Mouse (Mus musculus): ENCODE measurements around the gene Slc22a17. TPM values are rescaled to one million over a fixed set of nuclear protein-coding genes. Genes with fewer than 3 reads are reported as not detected.
"Not testable (repeated sequence)": the region's sequence is repeated elsewhere in the genome, so short reads cannot be mapped to it uniquely, and the experiment has no call there.

Gene Slc22a17
- polyA plus RNA-seq, 1 experiment from 2014 or later, result 110 TPM

DNA sequence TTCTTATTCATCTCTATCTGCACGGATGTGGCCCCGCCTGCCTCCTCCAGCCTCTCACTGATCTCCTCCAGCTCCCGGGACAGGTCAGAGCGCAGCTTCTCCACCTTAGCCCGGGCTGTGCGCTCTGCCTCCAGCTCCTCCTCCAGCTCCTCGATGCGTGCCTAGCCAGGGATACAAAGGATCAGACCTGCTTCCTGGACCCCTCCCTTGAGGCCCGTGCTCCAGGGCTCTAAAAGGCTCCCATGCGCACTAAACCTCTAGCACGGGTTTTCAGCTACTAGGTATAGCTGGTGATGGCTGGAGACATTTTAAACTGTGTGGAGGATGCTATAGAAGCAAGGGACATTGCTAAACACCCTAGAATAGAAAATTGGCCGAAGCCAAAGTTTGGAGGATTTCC lies 37.6 kb upstream of the Slc22a17 start:
- WGBS, result 60% methylated on average over 12 of the region's 12 CpGs

GRCm38 (mm10) chr14:54948781-54949180 lies 35.8 kb upstream of the Slc22a17 start:
- no peaks in the 10 kb centered on the region for H3K4me1 ChIP-seq
- H3K36me3 ChIP-seq, result no peaks in the 10 kb centered on the region
- H3K27ac ChIP-seq (replicated peaks), result no peak overlapping the region
- no peak overlapping the region for H3K4me2 ChIP-seq (replicated peaks)
- no peaks in the 10 kb centered on the region for H3K9me3 ChIP-seq
- 90% methylated on average over 9 of the region's 9 CpGs for whole genome bisulfite sequencing
- no peak overlapping the region for H3K9ac ChIP-seq (replicated peaks)
- ATAC-seq (ENCODE audit: low FRiP score, low read depth), result no peak
- H3K4me3 ChIP-seq, result no peak overlapping the region
- H3K27me3 ChIP-seq, result no peaks in the 10 kb centered on the region

More for the DNA sequence above, 37.6 kb upstream of the Slc22a17 start:
- no peaks in the 10 kb centered on the region for H3K4me1 ChIP-seq
- ATAC-seq (ENCODE audit: low FRiP score, low read depth), result no peak
- H3K27ac ChIP-seq (replicated peaks), result no peak overlapping the region
- H3K4me2 ChIP-seq (replicated peaks), result no peak overlapping the region
- no peaks in the 10 kb centered on the region for H3K27me3 ChIP-seq
- no peak overlapping the region for H3K4me3 ChIP-seq
- H3K36me3 ChIP-seq, result no peaks in the 10 kb centered on the region
- H3K9ac ChIP-seq (replicated peaks), result no peak overlapping the region
- H3K9me3 ChIP-seq, result no peaks in the 10 kb centered on the region

GRCm38 (mm10) chr14:54947008-54947407 lies 34.1 kb upstream of the Slc22a17 start:
- not testable (repeated sequence) for H3K27ac ChIP-seq (replicated peaks); H3K4me2 ChIP-seq (replicated peaks); H3K9me3 ChIP-seq; ATAC-seq (ENCODE audit: low FRiP score, low read depth); H3K36me3 ChIP-seq; H3K9ac ChIP-seq (replicated peaks); H3K4me3 ChIP-seq; H3K27me3 ChIP-seq; H3K4me1 ChIP-seq
- WGBS, result 85% methylated on average over 11 of the region's 11 CpGs

DNA sequence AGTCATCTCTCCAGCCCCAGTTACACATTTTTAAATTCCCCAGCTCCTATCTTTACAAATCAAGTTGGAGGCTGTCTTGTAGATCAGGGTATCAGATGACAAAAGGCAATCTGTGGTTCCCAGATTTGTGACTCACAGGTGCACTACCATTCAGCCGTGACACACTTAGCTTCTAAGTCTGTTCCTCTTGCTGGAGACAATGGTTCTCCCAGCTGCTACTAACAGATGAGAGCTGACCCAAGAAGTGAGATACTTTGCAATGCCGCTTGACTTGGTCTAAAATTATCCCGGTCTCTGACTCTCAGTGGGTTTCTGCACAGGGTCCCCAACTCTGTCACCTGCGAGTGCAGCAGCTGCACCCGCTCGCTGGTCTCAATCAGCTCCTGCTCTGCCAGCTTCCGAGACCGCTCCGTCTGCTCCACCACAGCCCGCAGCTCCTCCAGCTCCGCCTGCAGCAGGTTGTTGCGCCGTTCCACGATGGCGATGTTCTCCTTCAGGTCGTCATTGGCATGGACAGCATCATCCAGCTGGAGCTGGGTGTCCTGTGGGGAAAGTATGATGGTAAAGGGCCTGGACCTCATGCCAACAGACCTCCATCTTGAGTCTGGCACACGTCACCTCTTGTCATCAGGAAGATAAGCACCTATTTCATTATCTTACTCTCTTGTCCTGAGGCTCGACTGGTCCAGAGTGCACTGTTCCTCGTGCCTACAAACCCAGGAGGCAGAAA lies 33.2 kb upstream of the Slc22a17 start:
- H3K4me2 ChIP-seq (replicated peaks), result no peak overlapping the region
- H3K36me3 ChIP-seq, result no peaks in the 10 kb centered on the region
- 82% methylated on average over 19 of the region's 19 CpGs for WGBS
- H3K4me1 ChIP-seq, result no peaks in the 10 kb centered on the region
- H3K4me3 ChIP-seq, result no peak overlapping the region
- H3K9ac ChIP-seq (replicated peaks), result no peak overlapping the region
- no peaks in the 10 kb centered on the region for H3K27me3 ChIP-seq
- ATAC-seq (ENCODE audit: low FRiP score, low read depth), result no peak
- no peak overlapping the region for H3K27ac ChIP-seq (replicated peaks)
- H3K9me3 ChIP-seq, result no peaks in the 10 kb centered on the region

GRCm38 (mm10) chr14:54944939-54945338 lies 32.0 kb upstream of the Slc22a17 start:
- Histone ChIP-seq H3K4me3 (no peak overlapping the region), H3K4me2 (replicated peaks) (no peak overlapping the region), H3K27me3 (no peaks in the 10 kb centered on the region), H3K9ac (replicated peaks) (no peak overlapping the region), H3K9me3 (no peaks in the 10 kb centered on the region), H3K27ac (replicated peaks) (no peak overlapping the region), H3K4me1 (no peaks in the 10 kb centered on the region), H3K36me3 (no peaks in the 10 kb centered on the region)
- ATAC-seq (ENCODE audit: low FRiP score, low read depth), result no peak
- WGBS, result 64% methylated on average over 2 of the region's 2 CpGs

- Histone ChIP-seq H3K4me1 (no peaks in the 10 kb centered on the region), H3K4me3 (no peak overlapping the region), H3K4me2 (replicated peaks) (no peak overlapping the region), H3K9ac (replicated peaks) (no peak overlapping the region), H3K27ac (replicated peaks) (no peak overlapping the region), H3K36me3 (no peaks in the 10 kb centered on the region), H3K9me3 (no peaks in the 10 kb centered on the region), H3K27me3 (no peaks in the 10 kb centered on the region)
- WGBS, result 90% methylated on average over 7 of the region's 7 CpGs
- ATAC-seq (ENCODE audit: low FRiP score, low read depth), result no peak
These were observed 31.0 kb upstream of the Slc22a17 start for GRCm38 (mm10) chr14:54943971-54944370.

DNA sequence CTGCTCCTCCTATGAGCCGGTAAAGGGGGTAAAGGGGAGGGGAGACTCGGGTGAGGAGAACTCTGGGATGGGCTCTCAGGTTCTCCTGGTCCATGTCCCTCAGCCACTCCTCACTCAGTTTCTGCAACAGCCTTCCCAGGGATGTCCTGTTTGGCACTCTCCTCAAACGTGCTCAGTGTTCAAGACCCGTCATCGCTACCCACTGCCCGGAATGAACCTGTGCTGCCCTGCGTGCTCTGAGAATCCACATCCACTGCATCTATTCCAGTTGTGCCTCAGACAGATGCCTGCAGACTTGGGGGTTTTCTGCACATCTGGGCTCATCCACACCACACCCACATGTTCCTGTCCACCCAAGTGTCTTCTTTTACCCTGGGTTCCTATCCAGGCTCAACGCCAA lies 29.5 kb upstream of the Slc22a17 start:
- 91% methylated on average over 8 of the region's 8 CpGs for WGBS

GRCm38 (mm10) chr14:54941024-54941978 lies 28.4 kb upstream of the Slc22a17 start:
- Histone ChIP-seq H3K4me2 (replicated peaks) (no peak overlapping the region), H3K4me1 (peaks cover 5% of the 10 kb centered on the region), H3K36me3 (no peaks in the 10 kb centered on the region), H3K4me3 (no peak overlapping the region), H3K9ac (replicated peaks) (no peak overlapping the region), H3K27me3 (no peaks in the 10 kb centered on the region), H3K9me3 (no peaks in the 10 kb centered on the region), H3K27ac (replicated peaks) (no peak overlapping the region)
- ATAC-seq (ENCODE audit: low FRiP score, low read depth), result no peak
- 73% methylated on average over 13 of the region's 13 CpGs for WGBS

More for the DNA sequence above, 29.5 kb upstream of the Slc22a17 start:
- Histone ChIP-seq H3K9ac (replicated peaks) (no peak overlapping the region), H3K4me2 (replicated peaks) (no peak overlapping the region), H3K27me3 (no peaks in the 10 kb centered on the region), H3K9me3 (no peaks in the 10 kb centered on the region), H3K36me3 (no peaks in the 10 kb centered on the region), H3K27ac (replicated peaks) (no peak overlapping the region), H3K4me3 (no peak overlapping the region), H3K4me1 (no peaks in the 10 kb centered on the region)
- no peak for ATAC-seq (ENCODE audit: low FRiP score, low read depth)

GRCm38 (mm10) chr14:54940176-54940530 lies 27.2 kb upstream of the Slc22a17 start:
- Histone ChIP-seq H3K4me1 (peaks cover 10% of the 10 kb centered on the region), H3K9me3 (no peaks in the 10 kb centered on the region), H3K9ac (replicated peaks) (no peak overlapping the region), H3K27me3 (no peaks in the 10 kb centered on the region), H3K27ac (replicated peaks) (no peak overlapping the region), H3K36me3 (no peaks in the 10 kb centered on the region), H3K4me2 (replicated peaks) (no peak overlapping the region), H3K4me3 (no peak overlapping the region)
- WGBS, result 85% methylated on average over 3 of the region's 3 CpGs
- ATAC-seq (ENCODE audit: low FRiP score, low read depth), result no peak

GRCm38 (mm10) chr14:54939434-54940175 lies 26.7 kb upstream of the Slc22a17 start:
- ATAC-seq (ENCODE audit: low FRiP score, low read depth), result peak; percentile 41; the same call in 1 of the 2 replicates
- no peaks in the 10 kb centered on the region for H3K36me3 ChIP-seq
- 54% methylated on average over 12 of the region's 12 CpGs for WGBS

GRCm38 (mm10) chr14:54938431-54939219 lies 25.7 kb upstream of the Slc22a17 start:
- ATAC-seq (ENCODE audit: low FRiP score, low read depth), result no peak
- Histone ChIP-seq H3K27ac (replicated peaks) (no peak overlapping the region), H3K4me3 (no peak overlapping the region), H3K9me3 (no peaks in the 10 kb centered on the region), H3K4me1 (peaks cover 10% of the 10 kb centered on the region), H3K27me3 (no peaks in the 10 kb centered on the region), H3K4me2 (replicated peaks) (no peak overlapping the region), H3K36me3 (no peaks in the 10 kb centered on the region), H3K9ac (replicated peaks) (no peak overlapping the region)
- WGBS, result 79% methylated on average over 15 of the region's 15 CpGs

More at GRCm38 (mm10) chr14:54939434-54940175, 26.7 kb upstream of the Slc22a17 start:
- Histone ChIP-seq H3K9ac (replicated peaks) (no peak overlapping the region), H3K27ac (replicated peaks) (no peak overlapping the region), H3K9me3 (no peaks in the 10 kb centered on the region), H3K27me3 (no peaks in the 10 kb centered on the region), H3K4me2 (replicated peaks) (no peak overlapping the region), H3K4me1 (peaks cover 10% of the 10 kb centered on the region), H3K4me3 (no peak overlapping the region)

Data from midbrain, embryonic 12.5 days (tissue).